Mouse (Mus musculus) intestine, embryonic 16.5 days (tissue): ENCODE results near the gene Rwdd1. TPM values are rescaled to one million over a fixed set of nuclear protein-coding genes. Genes with fewer than 3 reads are reported as not detected.
"Not testable (repeated sequence)": the region's sequence is repeated elsewhere in the genome, so short reads cannot be mapped to it uniquely, and the experiment has no call there.

Experiments used
- ATAC-seq: fragments of 200-750 bp; cut with Nextera tagmentation; 2 replicates; pipeline ENCODE4 v1.8.0; 2017; ENCODE audit warnings: moderate TSS enrichment, moderate library complexity
- H3K27ac ChIP-seq: fragments of 300-500 bp; sonication (generic); 2 replicates; pipeline ENCODE4 v1.5.1; 2014; ENCODE audit warnings: mild to moderate bottlenecking, low read length
- H3K27me3 ChIP-seq: fragments of 300-500 bp; sonication (generic); replicated peaks from 2 replicates; pipeline ENCODE4 v1.6.1; 2014; ENCODE audit warnings: low read length, control low read depth, mixed read lengths; ENCODE audit not compliant: control insufficient read depth, insufficient read depth
- H3K36me3 ChIP-seq: fragments of 300-500 bp; sonication (generic); 2 replicates; pipeline ENCODE4 v1.6.1; 2014; ENCODE audit warnings: low read length, control low read depth; ENCODE audit not compliant: control insufficient read depth, insufficient read depth
- H3K4me1 ChIP-seq: fragments of 300-500 bp; sonication (generic); 2 replicates; pipeline ENCODE4 v1.6.1; 2014; ENCODE audit warnings: low read length, control low read depth, mixed read lengths; ENCODE audit not compliant: control insufficient read depth, insufficient read depth
- H3K4me2 ChIP-seq: fragments of 300-500 bp; sonication (generic); 2 replicates; pipeline ENCODE4 v1.6.1; 2014; ENCODE audit warnings: low read depth, low read length, control low read depth
- H3K4me3 ChIP-seq: fragments of 300-500 bp; sonication (generic); 2 replicates; pipeline ENCODE4 v1.5.1; 2014; ENCODE audit warnings: mild to moderate bottlenecking, low read length
- H3K9ac ChIP-seq: fragments of 300-500 bp; sonication (generic); 2 replicates; pipeline ENCODE4 v1.6.1; 2014; ENCODE audit warnings: low read depth, low read length
- H3K9me3 ChIP-seq: fragments of 300-500 bp; sonication (generic); 2 replicates; pipeline ENCODE4 v1.6.1; 2016; ENCODE audit warnings: low read length, control low read depth; ENCODE audit not compliant: control insufficient read depth
- WGBS: fragments of 180-500 bp; shearing (Covaris S2); extraction: QIAGEN DNeasy Blood & Tissue Kit; methylation state at CpG from one replicate; pipeline ENCODE4 v1.1.7; 2014; 5-methylcytosine and 5-hydroxymethylcytosine counted together
- polyA plus RNA-seq: library from polyadenylated mRNA; unstranded; fragments of >200 nt; fragmentation: Nextera tagmentation; extraction: Ambion mirVana; gene quantifications from 2 replicates; pipeline ENCODE4 v1.2.1, GENCODE M21; 2015

Rwdd1 gene
- polyA plus RNA-seq, 1 experiment from 2014 or later, result 95.3 TPM

DNA sequence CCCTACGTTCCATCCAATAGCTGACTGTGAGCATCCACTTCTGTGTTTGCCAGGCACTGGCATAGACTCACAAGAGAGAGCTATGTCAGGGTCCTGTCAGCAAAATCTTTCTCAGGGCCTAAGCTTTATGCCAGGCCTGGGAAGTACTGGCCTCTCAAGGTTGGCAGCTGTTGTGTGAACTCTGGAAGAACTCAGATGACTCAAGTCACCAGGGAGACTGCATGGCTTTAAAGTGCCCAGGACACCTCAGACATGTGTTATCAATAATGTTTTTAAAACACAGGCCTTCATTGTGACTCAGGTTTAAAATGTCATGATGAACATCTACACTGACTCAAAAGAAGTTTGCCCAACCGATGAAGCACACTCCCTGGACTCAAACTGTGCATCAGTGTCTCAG is 6.2 kb downstream of the Rwdd1 start:
- no peaks in the 10 kb centered on the region for H3K9me3 ChIP-seq
- H3K36me3 ChIP-seq, result no peaks in the 10 kb centered on the region; the same call in 1 of the 2 replicates
- peaks cover 7% of the 10 kb centered on the region for H3K4me1 ChIP-seq
- no peak for ATAC-seq
- H3K9ac ChIP-seq, result no peak overlapping the region
- WGBS, result 89% methylated on average over 2 of the region's 2 CpGs
- H3K4me3 ChIP-seq, result no peak overlapping the region
- H3K27ac ChIP-seq, result no peak overlapping the region
- H3K4me2 ChIP-seq, result no peak overlapping the region
- H3K27me3 ChIP-seq, result no peaks in the 10 kb centered on the region

DNA sequence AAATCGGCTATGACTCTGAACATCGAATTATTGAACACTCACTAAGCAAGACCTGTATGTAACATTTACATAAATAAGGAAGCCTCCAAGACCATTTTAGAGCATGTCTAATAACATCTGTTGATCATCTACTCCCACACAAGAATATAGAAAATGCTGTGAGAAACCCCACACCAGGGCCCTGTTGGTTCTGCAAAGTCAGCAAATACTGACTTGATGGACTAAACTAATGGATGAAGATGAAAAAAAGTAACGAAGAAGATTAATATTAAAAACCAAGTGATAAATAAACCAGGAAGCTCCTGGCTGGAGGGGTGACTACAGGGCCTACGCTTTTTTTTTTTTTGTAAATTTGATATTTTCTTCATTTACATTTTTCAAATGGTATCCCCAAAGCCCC is 6.8 kb downstream of the Rwdd1 start:
- H3K9ac ChIP-seq, result no peak overlapping the region
- H3K36me3 ChIP-seq, result no peaks in the 10 kb centered on the region; the same call in 1 of the 2 replicates
- H3K27ac ChIP-seq, result no peak overlapping the region
- ATAC-seq, result no peak
- 96% methylated on average over 4 of the region's 4 CpGs for WGBS
- H3K27me3 ChIP-seq, result no peaks in the 10 kb centered on the region
- no peak overlapping the region for H3K4me2 ChIP-seq
- no peak overlapping the region for H3K4me3 ChIP-seq
- H3K4me1 ChIP-seq, result peaks cover 4% of the 10 kb centered on the region; the same call in 1 of the 2 replicates
- no peaks in the 10 kb centered on the region for H3K9me3 ChIP-seq

DNA sequence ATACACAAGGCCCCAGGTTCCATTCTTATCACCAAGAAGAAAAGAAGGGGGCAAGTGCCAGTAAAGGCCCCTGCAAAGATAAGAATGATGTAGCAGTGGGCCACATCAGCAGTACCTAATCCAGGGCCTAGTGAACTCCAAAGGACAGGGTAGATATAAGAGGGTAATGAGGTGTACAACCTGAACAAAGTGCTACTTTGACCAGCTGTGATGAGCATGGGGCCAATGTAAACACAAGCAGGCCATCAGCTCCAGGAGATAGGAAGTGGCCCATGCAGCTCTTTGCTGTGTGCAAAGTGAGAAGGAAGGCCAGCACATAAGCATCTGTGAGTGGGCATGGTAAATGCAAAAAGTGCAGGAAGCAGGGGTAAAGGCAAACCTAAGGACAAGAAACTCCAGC is 21.0 kb downstream of the Rwdd1 start:
- Histone ChIP-seq H3K4me3 (no peak overlapping the region), H3K4me1 (no peaks in the 10 kb centered on the region), H3K9me3 (no peaks in the 10 kb centered on the region), H3K9ac (no peak overlapping the region), H3K4me2 (no peak overlapping the region), H3K27ac (no peak overlapping the region), H3K27me3 (no peaks in the 10 kb centered on the region), H3K36me3 (peaks cover 14% of the 10 kb centered on the region)
- peak; percentile 63; the same call in 1 of the 2 replicates for ATAC-seq

DNA sequence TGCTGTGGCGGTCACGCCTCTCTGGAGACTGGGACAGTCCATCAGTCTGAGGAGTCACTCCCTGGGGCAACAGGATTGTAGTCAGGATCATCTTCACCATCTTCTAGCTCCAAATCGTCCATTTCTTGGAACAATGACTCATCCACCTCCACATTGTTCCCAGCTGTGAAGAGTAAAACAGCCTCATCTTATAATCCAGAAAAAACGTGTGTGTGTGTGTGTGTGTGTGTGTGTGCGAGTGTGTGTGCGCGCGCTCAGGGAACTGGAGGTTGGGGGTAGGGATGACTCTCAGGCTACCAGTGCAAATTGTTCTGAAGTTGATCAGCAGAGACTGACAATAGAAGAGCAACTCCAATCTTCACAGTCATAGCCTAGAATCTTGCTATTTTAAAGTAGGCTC is 22.7 kb downstream of the Rwdd1 start:
- ATAC-seq, H3K4me3 ChIP-seq, H3K27ac ChIP-seq, H3K4me1 ChIP-seq, H3K4me2 ChIP-seq, H3K9me3 ChIP-seq, H3K27me3 ChIP-seq, H3K9ac ChIP-seq: not testable (repeated sequence)
- 90% methylated on average over 6 of the region's 8 CpGs for WGBS
- peaks cover 17% of the 10 kb centered on the region for H3K36me3 ChIP-seq

DNA sequence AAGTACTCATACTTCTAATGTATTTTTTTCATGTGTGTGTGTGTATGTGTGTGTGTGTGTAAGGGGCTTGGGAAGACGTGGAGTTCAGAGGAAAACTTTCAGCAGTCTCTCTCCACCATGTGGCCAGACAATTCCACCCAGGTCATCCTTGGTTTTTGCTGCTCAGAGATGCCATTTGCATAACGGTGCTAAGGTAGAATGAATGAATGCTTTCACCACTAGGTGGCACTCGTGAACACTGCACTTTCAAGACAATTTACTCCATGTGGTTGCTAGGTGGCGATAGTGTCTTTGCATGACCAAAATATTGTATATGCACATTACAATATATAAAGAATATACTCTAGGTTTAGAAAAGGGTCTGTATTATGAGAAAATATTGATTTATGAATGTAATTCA is 32.7 kb downstream of the Rwdd1 start:
- H3K27ac ChIP-seq, result no peak overlapping the region
- no peak overlapping the region for H3K4me2 ChIP-seq
- H3K36me3 ChIP-seq, result no peaks in the 10 kb centered on the region
- H3K9me3 ChIP-seq, result no peaks in the 10 kb centered on the region
- no peak overlapping the region for H3K9ac ChIP-seq
- H3K4me1 ChIP-seq, result no peaks in the 10 kb centered on the region
- no peaks in the 10 kb centered on the region for H3K27me3 ChIP-seq
- no peak overlapping the region for H3K4me3 ChIP-seq
- ATAC-seq, result no peak
- WGBS, result 29% methylated on average over 4 of the region's 4 CpGs

DNA sequence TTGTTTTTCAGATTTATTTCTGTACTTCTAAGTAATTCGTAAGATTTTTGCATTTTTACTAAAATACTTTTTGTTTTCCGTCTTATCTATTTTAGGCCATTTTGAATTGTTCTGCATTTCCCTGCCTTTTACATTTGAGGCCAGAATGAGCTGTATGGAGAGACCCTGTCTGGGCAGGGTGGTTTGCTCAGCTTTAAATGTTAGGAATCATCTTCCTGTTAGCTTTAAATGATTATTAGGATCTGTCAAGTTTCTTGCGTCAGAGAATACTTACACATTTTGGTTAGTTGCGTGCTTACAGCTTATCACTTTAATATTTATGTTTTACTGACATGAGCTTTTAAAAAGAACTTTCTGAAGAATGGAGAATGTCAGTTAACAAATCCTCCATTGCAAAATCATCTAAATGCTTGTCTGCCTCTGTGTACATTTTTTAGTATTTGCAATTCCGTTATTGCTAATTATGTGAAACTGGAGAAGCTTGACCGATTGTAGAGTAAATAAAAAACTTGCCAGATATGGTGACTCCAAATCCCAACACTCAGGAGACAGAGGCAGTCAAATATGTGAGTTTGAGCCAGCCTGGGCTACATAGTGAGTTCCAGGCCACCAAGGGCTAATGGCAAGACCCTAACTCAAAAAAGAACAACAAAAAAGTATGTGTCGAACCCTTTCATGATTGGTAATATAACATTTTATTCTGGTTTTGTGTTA is 44.5 kb downstream of the Rwdd1 start:
- 83% methylated on average over 7 of the region's 7 CpGs for WGBS
- H3K4me1 ChIP-seq, result no peaks in the 10 kb centered on the region
- no peak overlapping the region for H3K27ac ChIP-seq
- H3K36me3 ChIP-seq, result no peaks in the 10 kb centered on the region
- no peak overlapping the region for H3K9ac ChIP-seq
- H3K27me3 ChIP-seq, result no peaks in the 10 kb centered on the region
- no peak for ATAC-seq
- H3K4me2 ChIP-seq, result no peak overlapping the region
- peaks cover 7% of the 10 kb centered on the region; the same call in 1 of the 2 replicates for H3K9me3 ChIP-seq
- no peak overlapping the region for H3K4me3 ChIP-seq

DNA sequence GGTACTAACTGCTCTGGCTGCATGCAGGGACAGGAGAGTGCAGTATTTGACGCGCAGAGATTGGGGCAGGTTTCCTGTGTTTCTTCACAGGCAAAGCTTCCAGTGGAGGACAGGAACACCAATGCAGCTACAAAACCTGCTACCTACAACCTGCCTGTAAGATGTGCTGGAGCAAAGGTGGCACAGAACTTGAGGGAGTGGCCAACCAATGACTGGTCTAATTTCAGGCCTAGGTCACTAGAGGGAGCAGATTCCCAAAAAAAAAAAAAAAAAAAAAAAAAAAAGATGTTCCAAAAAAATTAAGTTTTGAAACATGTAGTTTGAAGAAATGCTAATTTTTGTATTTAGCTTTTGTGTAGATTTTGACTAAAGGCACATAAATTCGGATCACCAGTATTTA is 66.9 kb downstream of the Rwdd1 start:
- H3K4me3 ChIP-seq, result no peak overlapping the region
- H3K4me1 ChIP-seq, result peaks cover 5% of the 10 kb centered on the region; the same call in 1 of the 2 replicates
- H3K36me3 ChIP-seq, result no peaks in the 10 kb centered on the region
- no peak for ATAC-seq
- no peak overlapping the region for H3K4me2 ChIP-seq
- no peaks in the 10 kb centered on the region for H3K27me3 ChIP-seq
- WGBS, result 71% methylated on average over 3 of the region's 3 CpGs
- H3K9me3 ChIP-seq, result no peaks in the 10 kb centered on the region
- no peak overlapping the region for H3K27ac ChIP-seq
- no peak overlapping the region for H3K9ac ChIP-seq

DNA sequence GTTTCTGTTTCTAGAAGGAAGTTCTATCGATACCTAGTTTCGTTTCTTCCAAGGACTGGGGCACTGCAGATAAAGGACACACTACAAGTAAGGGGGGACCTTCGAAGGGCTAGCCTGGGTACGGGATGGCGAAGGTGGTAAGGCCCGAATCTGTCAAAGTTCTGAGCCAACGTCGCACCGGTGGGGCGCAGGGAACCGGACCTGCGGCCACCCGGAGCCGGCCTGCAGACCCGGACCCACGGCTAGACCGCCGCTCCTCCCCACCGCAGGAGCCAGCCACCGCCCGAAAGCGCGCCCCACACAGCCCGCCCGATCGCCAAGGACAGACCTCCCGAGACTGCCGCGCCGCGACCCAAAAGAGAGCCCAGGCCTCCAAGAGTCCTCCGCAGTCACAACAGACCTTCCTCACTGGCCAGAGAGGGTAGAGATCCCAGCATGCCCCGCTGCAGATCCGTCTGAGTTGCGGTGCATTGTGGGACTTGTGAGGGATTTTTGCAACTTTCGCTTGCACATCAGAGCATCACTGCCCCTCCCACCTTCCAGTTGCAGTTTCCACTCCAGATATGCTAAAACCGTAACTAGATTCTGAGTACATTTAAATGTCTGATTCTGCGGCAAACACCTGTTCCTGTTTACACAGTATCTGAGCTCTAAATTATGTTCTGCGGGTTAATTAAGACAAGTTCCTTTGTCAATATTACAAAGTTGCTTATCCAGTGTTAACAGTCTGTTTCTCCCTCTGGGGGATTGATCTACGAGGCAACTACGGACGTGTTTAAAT is 68.4 kb downstream of the Rwdd1 start, which contains the start of gene Zup1:
Zup1 (minus strand) TSS at position 467 of the 781 bp plus-strand sequence.
- Histone ChIP-seq H3K9ac (peak within 1 kb of the TSS; percentile 98), H3K4me1 (peaks cover 5% of the 10 kb centered on the region; the same call in 1 of the 2 replicates), H3K36me3 (no peaks in the 10 kb centered on the region), H3K27ac (peak within 1 kb of the TSS; percentile 83), H3K27me3 (no peaks in the 10 kb centered on the region), H3K4me2 (peak within 1 kb of the TSS; percentile 77), H3K9me3 (no peaks in the 10 kb centered on the region), H3K4me3 (peak within 1 kb of the TSS; percentile 79)
- WGBS, result 1% methylated on average over 42 of the region's 42 CpGs
- peak; percentile 98 for ATAC-seq
